Mouse (Mus musculus) liver, postnatal 0 days (tissue): ENCODE data around the gene Nup43. TPM values are rescaled to one million over a fixed set of nuclear protein-coding genes. Genes with fewer than 3 reads are reported as not detected.

Source experiments
- ATAC-seq: fragments of 200-750 bp; cut with Nextera tagmentation; 2 replicates; pipeline ENCODE4 v1.8.0; 2017; ENCODE audit warnings: mild to moderate bottlenecking, moderate library complexity
- DNase-seq: peaks from one replicate; pipeline ENCODE4 v3.0.0-alpha.2; 2016
- H3K27ac ChIP-seq: fragments of 300-500 bp; sonication (generic); 2 replicates; pipeline ENCODE4 v1.5.1; 2014; ENCODE audit warnings: antibody characterized with exemption, moderate library complexity, mild to moderate bottlenecking, low read depth
- H3K27me3 ChIP-seq: fragments of 300-500 bp; sonication (generic); 2 replicates; pipeline ENCODE4 v1.6.1; 2014; ENCODE audit warnings: low read length, control low read depth, mixed read lengths; ENCODE audit not compliant: insufficient read depth
- H3K36me3 ChIP-seq: fragments of 300-500 bp; sonication (generic); replicated peaks from 2 replicates; pipeline ENCODE4 v1.6.1; 2014; ENCODE audit warnings: mild to moderate bottlenecking, control low read depth, low read length, moderate library complexity, mixed read lengths; ENCODE audit not compliant: insufficient read depth
- H3K4me1 ChIP-seq: fragments of 300-500 bp; sonication (generic); 2 replicates; pipeline ENCODE4 v1.6.1; 2014; ENCODE audit warnings: antibody characterized with exemption, mild to moderate bottlenecking, control low read depth; ENCODE audit not compliant: insufficient read depth
- H3K4me2 ChIP-seq: fragments of 300-500 bp; sonication (generic); 2 replicates; pipeline ENCODE4 v1.6.1; 2014; ENCODE audit warnings: low read depth, mild to moderate bottlenecking, low read length, moderate library complexity, mixed read lengths
- H3K4me3 ChIP-seq: fragments of 300-500 bp; sonication (generic); 2 replicates; pipeline ENCODE4 v1.5.1; 2014; ENCODE audit warnings: low read depth, low read length
- H3K9ac ChIP-seq: fragments of 300-500 bp; sonication (generic); replicated peaks from 2 replicates; pipeline ENCODE4 v1.6.1; 2014; ENCODE audit warnings: mild to moderate bottlenecking, moderate library complexity
- H3K9me3 ChIP-seq: fragments of 300-500 bp; sonication (generic); 2 replicates; pipeline ENCODE4 v1.6.1; 2016; ENCODE audit warnings: mild to moderate bottlenecking, control low read depth, low read length, mixed read lengths
- CTCF ChIP-seq: sonication (generic); IDR thresholded peaks from 2 replicates; pipeline ENCODE4 v1.5.1; 2016; ENCODE audit warnings: antibody characterized with exemption, low read depth
- EP300 ChIP-seq: IDR thresholded peaks from 2 replicates; pipeline ENCODE4 v1.6.1; 2016; ENCODE audit warnings: antibody characterized with exemption, low read depth, mild to moderate bottlenecking
- WGBS: fragments of 180-500 bp; shearing (Covaris S2); extraction: QIAGEN DNeasy Blood & Tissue Kit; methylation state at CpG from one replicate; pipeline ENCODE4 v1.1.7; 2014; ENCODE audit not compliant: insufficient replicate concordance; 5-methylcytosine and 5-hydroxymethylcytosine counted together
- polyA plus RNA-seq: library from polyadenylated mRNA; unstranded; fragments of >200 nt; fragmentation: Nextera tagmentation; extraction: Ambion mirVana; gene quantifications from 2 replicates; pipeline ENCODE4 v1.2.1, GENCODE M21; 2015

Nup43 gene
- polyA plus RNA-seq, 1 experiment from 2014 or later, result 13.7 TPM

GRCm38 (mm10) chr10:7651057-7651456 lies 16.2 kb upstream of the Nup43 start:
- Histone ChIP-seq H3K4me2 (no peak overlapping the region), H3K4me1 (no peaks in the 10 kb centered on the region), H3K9me3 (no peaks in the 10 kb centered on the region), H3K4me3 (no peak overlapping the region), H3K27me3 (no peaks in the 10 kb centered on the region), H3K9ac (no peak overlapping the region), H3K27ac (no peak overlapping the region), H3K36me3 (peaks cover 32% of the 10 kb centered on the region)
- 96% methylated on average over 2 of the region's 2 CpGs for WGBS
- DNase-seq (no peak), ATAC-seq (no peak)
- TF ChIP-seq CTCF (no peak), EP300 (no peak)

GRCm38 (mm10) chr10:7662471-7663141 lies 4.7 kb upstream of the Nup43 start:
- Histone ChIP-seq H3K27ac (peak overlapping the region; percentile 93), H3K4me3 (peak overlapping the region; percentile 83), H3K9me3 (no peaks in the 10 kb centered on the region), H3K9ac (peak overlapping the region; percentile 84), H3K4me2 (peak overlapping the region; percentile 87), H3K36me3 (no peaks in the 10 kb centered on the region), H3K4me1 (peaks cover 24% of the 10 kb centered on the region), H3K27me3 (no peaks in the 10 kb centered on the region)
- TF ChIP-seq EP300, result no peak
- no peak for TF ChIP-seq CTCF
- WGBS, result under 1% methylated on average over 44 of the region's 44 CpGs
- DNase-seq, result peak; percentile 83
- peak; percentile 73 for ATAC-seq

GRCm38 (mm10) chr10:7663159-7664026 lies 3.9 kb upstream of the Nup43 start:
- no peak for TF ChIP-seq CTCF
- TF ChIP-seq EP300, result no peak; the same call in 1 of the 2 replicates
- WGBS, result under 1% methylated on average over 63 of the region's 64 CpGs
- Histone ChIP-seq H3K27ac (peak overlapping the region; percentile 93), H3K9ac (peak overlapping the region; percentile 84), H3K27me3 (no peaks in the 10 kb centered on the region), H3K4me1 (peaks cover 24% of the 10 kb centered on the region), H3K9me3 (no peaks in the 10 kb centered on the region), H3K36me3 (no peaks in the 10 kb centered on the region), H3K4me3 (peak overlapping the region; percentile 83), H3K4me2 (peak overlapping the region; percentile 87)
- DNase-seq, result peak; percentile 93
- peak; percentile 90 for ATAC-seq

- Histone ChIP-seq H3K27me3 (no peaks in the 10 kb centered on the region), H3K9me3 (no peaks in the 10 kb centered on the region), H3K9ac (peak overlapping the region; percentile 84), H3K4me1 (peaks cover 24% of the 10 kb centered on the region), H3K4me2 (peak overlapping the region; percentile 87), H3K27ac (peak overlapping the region; percentile 93), H3K4me3 (peak overlapping the region; percentile 83), H3K36me3 (no peaks in the 10 kb centered on the region)
- ATAC-seq (no peak), DNase-seq (no peak)
- 38% methylated on average over 6 of the region's 6 CpGs for WGBS
- no peak for TF ChIP-seq EP300
- no peak for TF ChIP-seq CTCF
These were observed 3.2 kb upstream of the Nup43 start for GRCm38 (mm10) chr10:7664027-7664526.

GRCm38 (mm10) chr10:7664889-7665288 lies 2.4 kb upstream of the Nup43 start:
- H3K9me3 ChIP-seq, result no peaks in the 10 kb centered on the region
- 77% methylated on average over 1 of the region's 1 CpGs for WGBS

GRCm38 (mm10) chr10:7673673-7674072 lies 6.4 kb downstream of the Nup43 start:
- no peak for TF ChIP-seq EP300
- peak; percentile 70 for TF ChIP-seq CTCF
- Histone ChIP-seq H3K27ac (no peak overlapping the region), H3K4me3 (no peak overlapping the region), H3K9ac (no peak overlapping the region), H3K4me1 (no peaks in the 10 kb centered on the region; the same call in 1 of the 2 replicates), H3K27me3 (no peaks in the 10 kb centered on the region), H3K9me3 (no peaks in the 10 kb centered on the region), H3K4me2 (no peak overlapping the region), H3K36me3 (peaks cover 38% of the 10 kb centered on the region)
- DNase-seq, result no peak
- 60% methylated on average over 1 of the region's 1 CpGs for WGBS
- peak; percentile 71 for ATAC-seq

More at GRCm38 (mm10) chr10:7664889-7665288, 2.4 kb upstream of the Nup43 start:
- Histone ChIP-seq H3K4me2 (peak overlapping the region; percentile 87; the same call in 1 of the 2 replicates), H3K4me1 (peaks cover 20% of the 10 kb centered on the region), H3K4me3 (no peak overlapping the region), H3K27me3 (no peaks in the 10 kb centered on the region), H3K36me3 (peaks cover 2% of the 10 kb centered on the region; the same call in 1 of the 2 replicates), H3K27ac (peak overlapping the region; percentile 93; the same call in 1 of the 2 replicates), H3K9ac (no peak overlapping the region)
- TF ChIP-seq EP300 (no peak), CTCF (no peak)
- DNase-seq (no peak), ATAC-seq (no peak)
